Mouse (Mus musculus) B cell, adult 67 days (primary cell): ENCODE results near the gene Nxf1. TPM values are rescaled to one million over a fixed set of nuclear protein-coding genes. Genes with fewer than 3 reads are reported as not detected.

Experiments
- total RNA-seq, 2 experiments: library from RNA; stranded (reverse); gene quantifications; 4 replicates each; pipeline ENCODE4 v1.2.4; 2023

Gene Nxf1
- total RNA-seq: 100 to 1,000 TPM; 409 to 456 TPM

DNA sequence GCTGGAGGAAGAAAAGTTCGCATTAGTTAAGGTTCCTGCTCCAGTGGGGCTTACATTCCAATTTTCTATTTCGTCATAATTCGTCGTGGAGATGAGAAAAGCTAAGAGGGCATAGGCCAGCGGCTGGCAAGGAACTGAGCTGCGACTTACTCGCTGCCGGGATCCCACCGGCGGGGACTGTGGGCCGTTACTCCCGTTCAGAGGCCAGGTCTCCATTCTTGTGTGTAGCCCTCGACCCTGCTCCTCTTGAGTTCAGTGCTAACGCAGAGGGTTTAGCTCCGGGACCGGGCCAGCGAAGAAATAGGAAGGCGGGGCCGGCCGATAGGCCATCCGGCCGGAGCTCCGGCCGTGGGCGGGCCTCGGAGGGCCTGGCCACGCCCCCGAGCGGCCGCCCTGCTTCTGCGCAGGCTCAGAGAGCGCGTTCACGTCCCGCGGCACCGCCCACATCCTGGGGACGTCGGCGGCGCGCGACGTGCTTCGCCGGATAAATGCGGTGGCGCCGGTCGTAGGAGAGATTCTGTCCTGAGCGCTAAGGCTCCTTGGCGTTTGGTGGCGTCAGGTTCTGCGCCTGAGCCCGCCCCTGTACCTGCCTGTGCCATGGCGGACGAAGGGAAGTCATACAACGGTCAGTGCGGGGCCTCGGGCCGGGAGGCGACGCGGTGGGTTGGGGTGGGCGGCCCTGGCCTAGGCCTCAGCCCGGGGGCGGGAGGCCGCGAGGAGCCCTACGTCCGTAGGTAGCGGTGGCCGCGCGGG, at the start of gene Nxf1:
Gene Nxf1 (plus strand): TSS at position 439 of the 753 bp plus-strand sequence.

DNA sequence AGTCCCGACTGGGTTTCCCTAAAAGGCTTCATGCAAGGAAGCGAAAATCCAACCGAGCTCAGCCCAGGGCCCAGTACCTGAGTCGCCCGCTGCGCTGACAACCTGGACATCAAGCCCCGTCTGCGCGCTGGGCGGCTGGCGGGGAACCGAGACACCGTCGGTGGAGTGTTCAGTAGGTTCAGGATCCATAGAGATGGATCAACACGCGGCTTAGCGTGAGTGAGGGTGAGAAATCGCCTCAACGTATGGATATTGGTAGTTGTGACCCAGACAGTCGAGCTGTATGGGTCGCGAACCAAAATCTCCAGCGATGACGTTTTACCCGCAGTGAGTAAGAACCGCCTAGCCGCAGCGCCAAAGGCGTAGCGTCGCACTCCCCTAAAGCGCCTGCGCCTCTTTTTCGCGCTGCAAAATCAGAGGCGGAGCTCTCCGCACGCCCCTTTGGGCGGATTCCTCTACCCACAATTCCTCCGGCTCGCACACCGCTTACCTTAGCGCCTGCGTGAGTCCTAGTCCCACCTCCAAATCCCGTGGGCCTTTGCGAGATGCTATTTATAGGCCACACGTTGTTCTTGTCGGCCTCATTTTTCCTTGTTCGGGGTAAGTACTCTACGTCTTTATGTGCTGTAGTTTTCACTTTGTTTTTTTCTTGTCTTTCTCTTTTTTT, 33.8 kb upstream of the Nxf1 start, which contains the start of gene Slc3a2:
Gene Slc3a2 (minus strand): TSS at position 463 of the 667 bp plus-strand sequence.

DNA sequence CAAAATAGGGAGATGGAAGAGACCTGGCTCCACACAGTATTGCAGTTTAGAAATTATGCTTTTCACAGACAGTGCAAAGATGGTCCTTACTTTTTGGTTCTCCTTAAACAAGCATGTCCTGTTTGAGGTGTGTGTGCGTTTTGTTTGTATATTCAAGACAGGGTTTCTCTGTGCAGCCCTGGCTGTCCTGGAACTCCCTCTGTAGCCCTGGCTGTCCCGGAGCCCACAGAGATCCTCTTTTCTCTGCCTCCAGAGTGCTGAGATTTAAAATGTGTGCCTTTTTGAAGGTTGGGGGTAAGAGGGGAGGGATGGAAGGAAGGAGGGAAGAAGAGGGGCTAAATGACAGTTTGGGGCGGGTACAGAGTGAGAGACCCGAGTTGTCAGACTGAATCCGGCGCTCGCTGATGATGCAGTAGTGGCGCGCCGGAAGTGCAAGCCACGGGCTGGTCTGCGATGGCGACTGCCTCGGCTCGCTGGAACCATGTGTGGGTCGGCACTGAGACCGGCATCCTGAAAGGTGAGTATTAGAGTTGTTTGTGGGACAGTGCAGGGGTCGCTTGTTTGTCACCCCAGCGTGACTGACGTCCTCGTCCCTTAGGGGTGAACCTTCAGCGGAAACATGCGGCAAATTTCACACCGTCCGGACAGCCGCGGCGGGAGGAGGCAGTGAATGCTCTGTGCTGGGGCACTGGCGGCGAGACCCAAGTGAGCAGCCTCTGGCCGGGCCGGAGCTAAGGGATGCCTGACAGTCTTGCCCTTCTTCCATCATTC, 21.3 kb upstream of the Nxf1 start, which contains the start of gene Wdr74:
Gene Wdr74 (plus strand): TSS at position 439 of the 771 bp plus-strand sequence.

DNA sequence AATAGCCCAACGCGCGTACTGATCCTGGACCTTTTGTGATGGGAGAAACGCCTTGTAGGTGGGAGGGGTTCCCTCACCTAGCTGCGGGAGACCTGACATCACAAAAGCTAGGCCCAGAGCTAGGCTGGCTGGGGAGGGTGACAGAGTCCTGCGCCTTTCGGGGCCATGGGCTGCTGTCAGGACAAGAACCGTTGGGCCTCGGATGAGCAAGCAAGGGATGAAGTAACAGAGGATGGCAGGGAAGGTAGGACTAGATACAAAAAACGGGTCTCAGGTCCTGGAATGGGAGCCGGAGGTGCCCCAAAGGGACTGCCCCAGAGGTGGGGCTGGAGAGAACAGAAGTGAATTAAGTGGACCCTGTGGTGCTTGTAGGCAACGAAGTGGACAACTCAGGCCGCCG, 16.3 kb upstream of the Nxf1 start, which contains the start of gene 1700092M07Rik:
Gene 1700092M07Rik (plus strand): TSS at position 116 of the 400 bp plus-strand sequence.

DNA sequence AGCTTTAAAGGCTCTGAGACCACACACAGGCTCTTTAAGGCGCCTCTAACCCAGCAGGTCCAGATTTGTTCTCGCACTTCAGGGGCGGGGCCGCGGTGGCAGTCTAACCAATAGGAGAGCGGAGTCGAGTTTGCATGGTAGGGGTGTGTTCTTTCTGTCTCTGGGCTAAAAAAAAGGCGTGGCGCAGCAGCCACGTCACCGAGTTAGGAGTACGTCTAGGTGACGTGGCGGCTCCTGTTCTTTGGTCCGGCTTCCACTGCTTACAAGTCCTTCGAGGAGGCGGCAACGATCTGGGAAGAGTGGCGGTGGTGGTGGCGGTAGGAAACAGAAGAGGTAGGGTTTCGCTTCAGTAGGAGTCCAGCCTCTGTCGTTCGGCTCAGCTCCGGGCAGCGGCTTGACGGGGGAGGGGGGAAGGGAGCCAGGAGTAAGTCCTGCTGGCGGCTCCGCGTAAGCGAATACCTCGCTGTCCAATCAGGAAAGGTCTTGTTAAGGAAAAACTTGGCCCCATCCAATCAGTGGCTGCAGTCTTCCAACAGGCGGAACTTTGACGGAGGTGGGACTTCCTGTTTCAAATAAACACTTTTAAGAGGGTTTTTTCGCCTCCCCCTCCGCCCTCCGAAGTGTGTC, 15.5 kb upstream of the Nxf1 start, which contains the start of gene Stx5a:
Gene Stx5a (plus strand): TSS at position 171 of the 627 bp plus-strand sequence.

DNA sequence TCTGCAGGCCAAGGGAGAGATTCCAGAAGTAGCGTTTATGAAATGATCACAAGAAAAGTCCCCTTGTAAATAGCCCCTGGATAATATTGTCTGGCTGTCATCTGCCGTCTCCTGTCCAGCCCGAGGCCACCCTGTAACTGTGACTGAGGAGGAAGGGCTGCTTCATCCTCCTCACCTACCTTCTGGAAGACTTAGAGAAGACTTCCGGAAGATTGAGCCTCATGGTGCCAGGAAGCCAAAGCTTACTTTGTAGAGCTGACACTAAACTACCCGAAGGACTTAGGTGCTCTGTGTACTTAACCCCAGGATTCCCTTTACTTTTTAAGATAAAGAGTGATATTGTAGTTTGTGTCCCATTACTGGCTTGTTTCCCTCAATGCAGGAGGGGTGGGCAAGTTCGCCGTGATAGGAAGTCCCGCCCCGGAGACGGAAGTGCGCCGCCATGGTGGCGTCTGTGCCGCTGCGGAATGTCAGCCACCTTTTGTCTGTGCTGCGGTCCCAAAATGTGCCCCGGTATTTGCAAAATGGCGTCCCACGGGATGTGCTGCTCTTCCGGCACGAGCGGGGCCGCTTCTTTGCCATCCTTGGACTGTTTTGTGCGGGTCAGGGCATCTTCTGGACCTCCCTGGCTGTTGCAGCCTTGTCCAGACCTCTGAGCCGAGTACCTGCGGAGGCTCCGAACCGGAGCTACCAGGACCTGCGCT, 13.8 kb downstream of the Nxf1 start, which contains the start of gene Tmem223:
Gene Tmem223 (plus strand): TSS at position 430 of the 704 bp plus-strand sequence.

DNA sequence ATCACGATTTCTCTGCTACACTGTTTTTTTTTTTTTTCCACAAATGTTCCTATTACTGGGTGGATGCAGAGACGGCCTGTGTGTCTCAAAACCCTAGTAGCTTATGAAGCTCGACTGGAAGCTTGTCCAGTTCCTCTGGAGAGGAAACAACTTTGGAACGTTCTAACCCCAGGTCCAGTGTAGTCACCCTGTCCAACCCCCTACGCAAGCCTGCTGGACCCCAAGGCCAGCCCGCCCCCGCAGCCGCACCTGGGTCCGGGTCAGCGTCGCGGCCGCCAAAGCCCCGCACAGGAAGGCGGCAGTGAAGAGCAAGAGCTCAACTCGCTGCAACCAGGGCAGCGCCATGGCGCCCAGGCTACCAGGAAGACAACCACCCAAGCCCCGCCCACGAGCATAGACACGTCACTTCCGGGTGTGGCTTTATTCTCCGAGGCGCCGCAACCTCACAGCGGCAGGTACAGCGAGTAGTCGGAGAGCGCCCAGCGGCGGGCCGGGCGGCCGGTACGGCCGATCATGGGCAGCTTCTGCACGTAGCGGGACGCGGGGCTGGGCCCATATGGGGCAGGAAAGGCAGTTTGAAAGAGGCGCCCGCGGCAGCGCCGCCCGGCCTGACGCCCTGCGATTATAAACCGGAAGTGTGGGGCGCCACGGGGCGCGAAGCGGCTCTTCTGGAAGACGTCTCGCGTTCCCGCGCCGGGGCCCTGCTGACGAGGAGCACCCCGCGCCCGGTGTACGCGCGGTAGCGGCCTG, 17.4 kb downstream of the Nxf1 start, which contains the start of gene Tmem179b:
Gene Tmem179b (minus strand): TSS at position 382 of the 750 bp plus-strand sequence.

DNA sequence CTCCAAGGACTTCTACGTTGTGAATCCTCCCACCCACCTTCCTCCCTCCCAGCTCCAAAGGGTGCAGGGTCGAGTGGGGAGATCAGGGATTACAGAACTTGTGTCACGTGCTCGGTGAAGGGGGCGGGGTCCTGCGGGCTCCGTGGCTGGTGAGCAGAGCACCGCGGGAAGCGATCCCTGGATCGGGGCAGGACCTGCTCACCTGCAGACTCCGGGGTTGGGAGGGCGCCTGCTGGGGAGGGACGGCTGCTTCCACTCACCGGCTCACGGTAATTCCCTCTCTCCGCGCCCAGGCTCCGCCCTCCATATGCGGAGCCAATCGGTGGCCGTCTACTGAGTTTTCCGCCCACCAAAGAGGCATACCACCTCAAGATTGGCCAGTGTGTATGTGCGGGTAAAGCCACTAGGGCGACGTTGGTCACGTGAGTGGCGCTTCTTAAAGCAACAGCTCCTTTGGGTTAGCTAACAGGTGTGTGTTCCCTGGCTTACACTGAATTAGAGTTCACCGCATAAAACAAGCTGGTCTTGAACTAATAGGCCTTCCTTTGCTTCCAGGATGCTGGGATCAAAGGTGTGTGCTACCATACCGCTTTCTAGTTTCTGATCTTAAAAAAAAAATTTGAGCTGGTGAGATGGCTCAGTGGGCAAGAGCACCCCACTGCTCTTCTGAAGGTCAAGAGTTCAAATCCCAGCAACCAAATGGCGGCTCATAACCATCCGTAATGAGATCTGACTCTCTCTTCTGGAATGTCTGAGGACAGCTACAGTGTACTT, 29.3 kb downstream of the Nxf1 start, which contains the start of gene Taf6l:
Gene Taf6l (minus strand): TSS at position 410 of the 774 bp plus-strand sequence.

DNA sequence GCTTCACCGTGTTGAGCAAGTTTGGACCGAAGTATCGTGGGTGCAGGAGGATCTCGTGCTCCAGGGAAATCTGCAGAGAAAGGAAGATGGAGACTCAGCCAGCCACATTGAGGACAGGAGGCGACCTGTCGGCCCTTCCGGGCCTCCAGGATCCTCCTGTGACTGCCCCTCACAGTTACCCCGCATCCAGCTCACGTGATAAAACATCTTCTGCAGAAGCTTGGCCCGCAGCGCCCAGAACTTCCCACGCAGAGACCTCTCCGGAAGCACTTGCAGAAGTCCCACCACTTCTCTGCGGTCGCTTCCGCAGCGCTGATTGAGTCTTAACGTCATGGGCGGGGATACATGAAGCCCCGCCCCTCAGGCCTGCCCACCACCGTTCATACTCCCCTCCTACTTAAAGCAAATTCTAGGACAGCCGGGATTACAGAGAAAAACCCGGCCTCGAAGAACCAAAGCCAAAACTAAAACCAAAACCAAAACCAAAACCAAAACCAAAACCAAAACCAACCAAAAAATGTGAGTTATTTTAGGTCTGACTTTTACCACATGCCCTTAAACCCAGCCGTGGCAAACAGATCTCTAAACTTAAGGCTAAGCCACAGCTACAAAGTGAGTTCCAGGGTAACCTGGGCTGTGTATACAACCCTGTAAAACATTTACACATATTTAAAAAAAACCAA, 41.5 kb downstream of the Nxf1 start, which contains the start of gene Polr2g:
Gene Polr2g (minus strand): TSS at position 314 of the 683 bp plus-strand sequence.

DNA sequence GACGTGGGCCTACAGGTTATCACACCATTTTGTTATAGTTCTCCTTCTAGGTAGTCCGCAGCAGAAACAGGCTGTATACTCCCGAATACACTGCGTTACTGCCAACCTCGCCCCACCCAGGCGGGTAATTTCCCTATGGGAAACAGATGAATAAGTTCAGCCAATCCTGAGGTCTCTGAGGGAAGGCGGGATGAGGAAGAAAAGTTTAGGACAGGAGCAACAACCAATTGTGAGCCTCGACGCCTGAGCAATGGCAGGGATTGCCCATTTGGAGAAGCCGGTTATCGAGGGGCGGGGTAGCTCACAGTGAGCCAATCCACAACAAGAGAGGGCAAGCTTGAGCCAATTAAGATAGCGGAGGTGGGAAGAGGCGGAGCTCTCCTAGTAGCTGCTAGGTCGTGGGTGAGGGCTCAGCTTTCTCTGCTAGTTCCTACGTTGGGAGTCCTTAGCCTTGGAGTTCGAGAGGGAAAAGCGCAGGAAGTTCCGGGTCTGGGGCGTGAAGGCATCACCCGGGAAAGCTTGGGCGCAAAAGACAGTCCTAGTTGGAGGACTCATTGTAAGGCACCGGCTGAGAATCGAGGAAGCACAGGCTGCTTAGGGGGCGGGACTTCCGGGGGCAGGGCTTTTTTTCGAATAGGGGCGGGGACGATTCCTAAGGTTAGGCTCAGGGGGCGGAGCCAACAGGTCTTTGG, 45.4 kb downstream of the Nxf1 start, which contains the start of gene Zbtb3:
Gene Zbtb3 (plus strand): TSS at position 426 of the 692 bp plus-strand sequence.

DNA sequence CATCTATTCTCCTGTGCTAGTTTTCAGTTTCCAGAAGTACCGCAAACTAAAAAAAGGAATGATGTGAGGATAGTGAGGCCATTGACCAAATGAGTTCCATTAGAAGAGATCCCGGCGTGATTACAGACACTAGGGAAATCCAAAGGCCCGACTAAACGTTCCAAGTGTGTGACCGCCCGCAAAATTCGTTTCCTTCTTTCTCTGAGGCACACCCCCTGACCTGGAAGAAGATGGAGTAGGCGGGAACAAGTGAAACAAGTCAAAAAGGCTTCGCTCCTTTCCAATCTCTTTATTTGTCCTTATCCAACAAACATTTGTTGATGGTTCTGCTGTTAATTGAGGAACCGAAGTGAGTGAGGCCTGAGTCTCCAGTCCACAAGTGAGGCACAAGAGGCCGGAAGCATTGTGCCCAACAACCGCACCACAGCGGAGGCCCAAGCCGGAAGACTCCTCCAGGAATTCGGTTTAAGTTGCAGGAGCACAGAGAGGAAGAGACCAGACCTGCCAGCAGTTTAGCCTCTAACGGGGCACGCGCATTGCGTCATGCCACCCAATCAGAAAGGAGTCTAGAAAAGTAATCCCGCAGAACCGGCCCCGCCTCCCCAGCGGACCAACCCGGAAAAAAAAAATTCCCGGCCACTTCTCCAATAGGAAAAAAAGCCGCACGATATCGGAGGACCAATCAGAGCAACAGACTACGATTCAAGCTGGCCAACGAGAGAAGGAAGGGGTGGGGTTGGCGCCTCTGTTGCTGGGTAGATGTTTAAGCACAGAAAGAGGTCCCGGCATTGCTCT, 62.1 kb downstream of the Nxf1 start, which contains the start of gene Ttc9c:
Gene Ttc9c (minus strand): TSS at position 533 of the 795 bp plus-strand sequence.

DNA sequence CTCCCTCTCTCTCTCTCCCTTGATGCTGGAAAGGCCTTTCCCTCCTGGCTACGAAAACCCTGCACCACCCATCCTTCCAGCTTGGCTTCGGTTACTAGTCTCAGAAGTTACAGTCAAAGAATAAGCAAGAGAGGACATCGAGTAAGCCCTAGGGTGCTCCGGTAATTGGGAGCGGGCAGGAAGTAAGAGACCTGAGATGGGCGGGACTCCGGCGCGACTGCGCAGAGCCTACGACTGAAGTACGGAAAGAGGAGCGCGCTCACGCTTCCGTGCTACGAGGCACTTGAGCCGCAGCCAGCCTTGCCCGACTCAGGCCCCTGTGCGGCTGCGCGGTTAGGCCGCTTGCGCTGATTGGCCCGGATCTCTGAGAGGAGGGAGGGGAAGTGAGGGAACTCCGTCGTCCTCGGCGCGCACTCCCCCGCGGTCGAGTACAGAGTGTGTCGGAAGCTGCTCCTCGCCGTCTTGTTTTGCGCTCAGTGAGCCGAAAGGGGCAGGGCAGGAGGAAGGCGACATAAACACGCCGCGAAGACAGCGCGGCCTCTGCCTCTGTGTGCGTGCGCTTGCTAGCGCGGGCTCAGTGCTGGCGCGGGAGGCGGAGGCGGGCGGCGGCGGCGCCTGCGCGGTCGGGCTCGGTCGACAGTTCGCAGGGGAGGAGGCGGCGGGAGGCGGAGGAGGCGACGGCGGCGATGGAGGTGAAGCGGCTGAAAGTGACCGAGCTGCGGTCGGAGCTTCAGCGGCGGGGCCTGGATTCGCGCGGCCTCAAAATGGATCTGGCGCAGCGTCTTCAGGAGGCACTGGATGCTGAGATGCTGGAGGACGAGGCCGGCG, 62.9 kb downstream of the Nxf1 start, which contains the start of gene Hnrnpul2:
Gene Hnrnpul2 (plus strand): TSS at position 415 of the 828 bp plus-strand sequence.

